Mouse (Mus musculus): ENCODE measurements around the gene Qrich2.
A peak's percentile ranks its signal among the peaks of the same experiment; 100 is the strongest.
"Not testable (repeated sequence)": the region's sequence is repeated elsewhere in the genome, so short reads cannot be mapped to it uniquely, and the experiment has no call there.

Qrich2 gene

GRCm38 (mm10) chr11:116489771-116490231, 23.8 kb upstream of the Qrich2 start:
- no peak for DNase-seq (ENCODE audit: low read depth, low spot score)

GRCm38 (mm10) chr11:116488693-116489375, 22.8 kb upstream of the Qrich2 start:
- DNase-seq (ENCODE audit: low read depth, low spot score): no peak

DNA sequence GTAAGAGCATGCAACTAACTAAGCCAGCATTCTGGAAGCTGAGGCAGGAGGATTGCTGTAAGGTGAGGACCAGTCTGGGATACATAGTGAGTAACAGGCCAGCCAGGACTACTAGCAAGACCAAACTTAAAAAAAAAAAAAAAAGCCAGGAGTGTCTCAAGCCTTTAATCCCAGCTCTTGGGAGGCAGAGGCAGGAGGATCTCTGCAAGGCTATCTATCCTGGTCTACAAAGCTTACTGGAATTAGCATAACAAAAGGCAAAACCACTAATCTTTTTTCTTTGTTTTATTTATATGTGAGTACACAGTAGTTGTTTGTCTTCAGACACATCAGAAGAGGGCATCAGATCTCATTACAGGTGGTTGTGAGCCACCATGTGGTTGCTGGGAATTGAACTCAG, 22.2 kb upstream of the Qrich2 start:
- DNase-seq (ENCODE audit: low read depth, low spot score): no peak

GRCm38 (mm10) chr11:116484261-116484660, 18.2 kb upstream of the Qrich2 start:
- DNase-seq (ENCODE audit: low read depth, low spot score): no peak

GRCm38 (mm10) chr11:116481776-116482175, 15.7 kb upstream of the Qrich2 start:
- no peak for DNase-seq (ENCODE audit: low read depth, low spot score)

DNA sequence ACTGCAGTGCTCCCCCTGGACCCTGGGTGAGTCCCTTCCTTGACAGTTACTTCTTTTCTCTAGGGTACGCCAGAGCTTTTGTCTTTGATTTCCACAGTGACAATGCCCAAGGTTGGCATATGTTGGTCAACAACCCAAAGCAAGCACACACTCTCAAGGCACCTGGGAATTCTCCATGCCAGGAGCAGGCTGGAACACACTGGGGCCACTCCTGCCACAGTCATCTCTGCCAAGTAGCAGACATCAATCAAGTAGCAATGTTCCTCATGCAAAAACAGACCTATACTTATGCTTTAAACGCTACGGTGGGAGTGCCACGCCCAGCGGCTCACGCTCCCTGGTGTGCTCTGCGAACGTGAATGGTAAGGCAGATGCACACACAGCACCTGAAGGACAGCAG, 14.9 kb upstream of the Qrich2 start:
- DNase-seq (ENCODE audit: low read depth, low spot score): no peak

DNA sequence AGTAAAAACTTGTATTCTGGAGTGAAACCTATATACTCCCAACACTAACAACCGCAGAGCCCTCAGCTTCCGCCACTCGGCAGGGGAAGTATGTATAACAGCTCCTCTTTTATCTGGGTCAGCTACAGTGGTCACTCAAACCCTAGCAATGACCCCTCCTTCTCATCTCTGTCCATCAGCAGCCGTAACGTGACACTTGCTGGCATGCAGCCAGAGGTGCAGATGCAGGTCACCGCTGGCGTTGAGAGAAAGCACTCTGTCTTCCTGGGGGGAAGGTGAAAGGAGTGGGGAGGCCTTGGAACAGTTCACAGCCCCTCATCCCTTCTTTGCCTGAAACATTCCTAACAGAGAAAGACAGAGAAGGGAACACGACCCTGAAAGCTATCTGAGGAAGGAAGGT, 13.8 kb upstream of the Qrich2 start:
- DNase-seq (ENCODE audit: low read depth, low spot score): no peak

DNA sequence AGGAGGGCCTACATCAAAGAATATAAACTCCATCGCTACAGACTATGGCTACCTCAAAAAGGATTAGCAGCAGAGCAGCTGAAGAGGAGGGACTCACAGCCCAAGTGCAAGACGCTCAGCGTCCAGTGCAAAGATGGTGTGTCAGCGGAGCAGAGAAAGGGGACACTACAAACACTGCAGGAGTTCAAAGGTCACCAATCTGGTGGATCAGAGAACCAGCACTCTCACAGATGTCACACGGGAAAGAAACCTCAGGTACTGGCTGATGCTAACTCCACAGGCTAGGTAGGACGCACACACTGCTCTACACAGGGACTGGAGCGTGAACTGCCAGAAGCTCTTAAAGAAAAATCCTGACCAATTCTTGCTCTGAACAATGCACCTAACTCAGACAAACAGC, 12.9 kb upstream of the Qrich2 start:
- DNase-seq (ENCODE audit: low read depth, low spot score): no peak

DNA sequence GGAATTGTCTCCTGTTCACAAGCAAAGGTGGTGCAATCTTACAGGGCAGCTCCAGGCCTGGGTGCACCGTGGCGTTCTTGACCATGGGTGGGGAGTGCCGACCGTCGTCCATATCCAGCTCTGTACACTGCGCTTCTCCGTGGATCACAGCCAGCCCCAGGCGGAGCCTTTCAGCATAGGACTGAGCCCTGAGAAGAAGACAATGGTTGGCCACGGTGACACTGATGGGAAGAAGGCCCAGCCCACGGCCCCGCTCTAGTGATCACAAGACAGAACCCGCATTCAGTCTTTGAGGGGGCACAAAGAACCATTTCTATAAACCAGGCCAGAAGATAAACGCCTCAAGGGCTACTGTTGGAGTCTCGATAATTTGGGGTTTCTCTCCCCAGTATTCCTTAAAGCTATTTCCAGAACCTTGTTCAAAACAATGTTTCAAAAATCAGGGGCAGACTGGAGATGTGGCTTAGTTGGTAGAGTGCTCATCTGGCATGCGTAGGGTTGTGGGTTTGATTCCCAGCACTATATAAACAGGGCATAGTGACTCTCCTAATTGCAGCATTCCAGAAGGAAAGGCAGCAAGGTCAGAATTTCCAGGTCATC, 11.2 kb upstream of the Qrich2 start:
- DNase-seq (ENCODE audit: low read depth, low spot score): no peak

DNA sequence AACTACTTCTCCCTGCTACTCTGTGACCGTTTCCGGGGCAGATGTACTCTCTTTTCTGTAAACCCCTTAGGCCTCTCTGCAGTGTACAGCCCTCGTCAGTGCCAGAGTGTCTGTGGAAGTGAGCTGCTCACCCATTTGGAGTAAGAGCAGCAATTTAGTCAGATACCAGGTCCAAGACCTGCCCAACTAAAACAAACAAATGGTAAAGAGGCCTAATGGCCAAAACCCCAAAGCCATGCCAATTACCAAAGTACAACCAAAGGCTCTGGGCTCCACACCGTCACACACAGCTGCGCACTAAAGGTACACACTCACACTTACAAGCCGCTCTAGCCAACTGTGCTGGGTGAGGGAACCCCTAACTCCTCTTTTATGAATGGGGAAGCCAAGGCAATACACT, 10.7 kb upstream of the Qrich2 start:
- no peak for DNase-seq (ENCODE audit: low read depth, low spot score)

GRCm38 (mm10) chr11:116476041-116476440, 10.0 kb upstream of the Qrich2 start:
- DNase-seq (ENCODE audit: low read depth, low spot score): no peak

GRCm38 (mm10) chr11:116472275-116472674, 6.2 kb upstream of the Qrich2 start:
- DNase-seq (ENCODE audit: low read depth, low spot score): no peak

DNA sequence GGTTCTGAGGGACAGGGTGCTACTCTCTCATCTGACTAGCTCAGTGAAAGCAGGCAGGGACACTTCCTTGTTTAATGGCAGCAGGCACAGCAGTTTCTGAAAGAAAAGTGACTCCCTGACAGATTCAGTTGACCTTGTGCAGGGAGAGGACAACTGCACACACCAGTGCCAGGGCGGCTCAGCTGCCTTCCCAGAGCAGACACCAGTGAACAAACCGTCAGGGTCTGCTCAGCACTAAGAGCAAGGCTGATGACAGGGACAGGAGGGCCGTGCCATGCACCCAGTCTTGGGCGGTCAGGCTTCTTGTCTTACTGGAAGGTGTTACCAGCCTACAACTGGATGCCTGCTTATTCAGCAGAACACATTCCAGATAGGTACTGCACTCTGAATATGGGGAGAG, 4.9 kb upstream of the Qrich2 start:
- DNase-seq (ENCODE audit: low read depth, low spot score): no peak

DNA sequence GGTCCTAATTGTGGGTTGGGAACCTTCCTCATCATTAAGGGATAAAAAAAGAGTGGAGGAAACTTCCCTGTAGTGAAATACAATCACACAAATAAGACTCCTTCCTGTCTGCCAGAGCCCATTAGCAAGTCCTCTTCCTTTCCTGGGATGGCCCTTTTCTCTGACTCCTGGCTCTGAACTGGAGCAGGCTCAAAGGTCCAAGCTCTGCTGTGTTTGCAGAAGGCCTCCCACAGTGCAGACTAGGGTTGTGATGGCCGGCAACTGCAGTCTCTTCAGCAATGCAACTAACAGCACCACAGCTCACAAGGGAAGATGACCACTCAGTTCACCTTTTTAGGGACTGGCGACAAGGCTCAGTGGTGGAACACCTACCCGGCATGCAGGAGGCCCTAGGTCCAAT, 4.2 kb upstream of the Qrich2 start:
- DNase-seq (ENCODE audit: low read depth, low spot score): no peak

- not testable (repeated sequence) for DNase-seq (ENCODE audit: low read depth, low spot score)
These were observed 2.3 kb upstream of the Qrich2 start for GRCm38 (mm10) chr11:116468338-116468737.

- peak; percentile 56 for DNase-seq (ENCODE audit: low read depth, low spot score)
These were observed 2.2 kb downstream of the Qrich2 start for GRCm38 (mm10) chr11:116463833-116464232.

DNA sequence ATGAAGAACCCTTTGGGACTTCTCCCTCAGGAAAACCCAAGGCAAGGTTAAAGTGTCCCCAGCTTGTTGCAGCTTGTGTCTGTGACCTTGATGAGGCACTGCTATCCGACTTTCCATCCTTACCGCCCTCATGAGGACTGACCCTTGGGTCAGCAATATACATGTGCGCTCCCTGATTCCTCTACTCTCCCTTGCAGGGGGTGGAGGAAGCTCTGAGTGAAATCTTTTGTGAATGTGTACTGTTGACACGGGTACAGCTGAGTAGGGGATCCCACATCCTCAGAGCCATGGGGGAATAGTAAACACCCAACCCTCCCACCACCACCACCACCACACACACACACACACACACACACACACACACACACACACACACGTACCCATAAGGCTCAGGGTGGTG, 2.7 kb downstream of the Qrich2 start:
- DNase-seq (ENCODE audit: low read depth, low spot score): no peak

- no peak for DNase-seq (ENCODE audit: low read depth, low spot score)
These were observed 6.3 kb downstream of the Qrich2 start for GRCm38 (mm10) chr11:116459786-116460185.

DNA sequence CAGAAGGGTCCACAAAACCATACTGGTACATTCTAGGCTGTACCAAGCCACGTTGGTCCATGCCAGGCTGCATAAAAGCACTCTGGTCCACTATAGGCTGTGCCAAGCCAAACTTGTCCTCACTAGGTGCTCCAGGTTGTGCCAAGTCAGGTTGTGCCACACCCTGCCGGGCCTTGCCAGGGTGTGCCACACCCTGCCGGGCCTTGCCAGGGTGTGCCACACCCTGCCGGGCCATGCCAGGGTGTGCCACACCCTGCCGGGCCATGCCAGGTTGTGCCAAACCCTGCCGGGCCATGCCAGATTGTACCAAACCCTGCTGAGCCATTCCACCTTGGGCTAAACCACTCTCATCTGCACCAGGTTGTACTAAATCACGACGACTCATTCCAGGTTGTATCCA, 9.8 kb downstream of the Qrich2 start:
- no peak for DNase-seq (ENCODE audit: low read depth, low spot score)

DNA sequence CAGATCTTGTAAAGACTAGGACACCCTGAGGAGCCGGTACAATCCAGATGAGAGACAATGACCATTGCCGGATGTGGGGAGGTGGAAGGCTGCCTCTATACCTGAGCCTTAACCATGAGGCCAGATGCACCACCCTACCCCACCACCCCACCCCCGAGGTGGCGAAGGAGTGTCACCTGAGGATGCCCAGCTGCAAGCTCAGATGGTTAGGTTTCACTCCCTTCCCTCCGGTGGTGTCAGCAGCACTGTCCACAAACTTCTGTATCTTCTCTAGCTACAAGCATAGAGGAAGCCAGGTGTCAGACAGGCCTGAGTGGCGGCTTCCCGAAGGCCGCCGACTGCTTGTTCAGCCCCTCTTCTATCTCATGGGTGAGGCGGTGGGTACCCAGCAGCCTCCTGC, 12.2 kb downstream of the Qrich2 start:
- no peak for DNase-seq (ENCODE audit: low read depth, low spot score)

DNA sequence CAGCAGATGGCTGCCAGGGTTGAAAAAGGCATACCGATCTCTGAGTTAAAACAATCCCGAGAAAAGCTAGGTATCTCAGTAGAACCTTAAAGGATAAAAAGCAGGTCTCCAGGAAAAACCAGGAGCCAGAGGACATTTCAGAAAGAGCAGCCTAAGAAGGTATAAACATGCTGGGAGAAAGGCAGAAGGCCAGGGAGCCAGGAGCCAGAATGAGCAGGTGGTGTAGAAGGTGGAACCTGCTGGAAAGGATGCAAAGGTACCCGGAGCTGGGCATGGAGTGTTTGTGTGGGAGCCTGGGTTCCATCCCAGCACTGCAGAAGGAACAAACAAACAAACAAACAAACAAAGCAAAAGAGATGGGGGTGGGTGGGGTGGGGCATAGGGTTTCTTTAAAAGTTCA, 16.7 kb downstream of the Qrich2 start:
- no peak for DNase-seq (ENCODE audit: low read depth, low spot score)

- DNase-seq (ENCODE audit: low read depth, low spot score): no peak
These were observed 18.2 kb downstream of the Qrich2 start for GRCm38 (mm10) chr11:116447822-116448221.

DNA sequence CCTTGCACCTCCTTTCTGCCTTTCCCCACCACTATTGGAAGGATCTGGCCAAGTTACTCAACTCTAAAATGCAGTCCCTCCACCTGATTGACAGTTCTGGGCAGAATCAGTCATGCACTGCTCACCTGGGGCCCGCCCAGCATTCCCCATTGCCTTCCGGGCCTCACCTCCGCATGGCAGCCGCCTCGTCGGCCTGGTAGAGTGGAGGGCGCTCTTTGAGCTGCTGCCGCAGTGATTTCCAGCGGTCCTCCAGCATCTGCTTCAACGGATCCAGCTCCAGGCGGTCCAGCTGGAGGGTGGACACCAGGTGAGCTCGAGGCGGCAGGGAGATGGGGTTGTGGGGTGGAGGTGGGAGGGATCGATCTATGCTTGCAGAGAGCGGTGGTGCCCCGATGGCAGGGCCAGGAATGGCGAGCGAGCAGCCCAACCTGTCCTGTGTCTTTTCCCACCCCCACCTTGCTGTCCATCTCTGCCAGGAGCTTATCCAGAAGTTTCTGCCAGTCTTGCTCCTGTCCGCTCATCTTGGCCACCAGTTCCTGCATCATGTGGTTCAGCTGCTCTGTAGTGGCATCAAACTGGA, 19.6 kb downstream of the Qrich2 start:
- no peak for DNase-seq (ENCODE audit: low read depth, low spot score)
